Mouse (Mus musculus): ENCODE measurements around the gene Acly. TPM values are rescaled to one million over a fixed set of nuclear protein-coding genes. Genes with fewer than 3 reads are reported as not detected.

Acly gene
- polyA plus RNA-seq, 1 experiment from 2014 or later = 182 TPM

DNA sequence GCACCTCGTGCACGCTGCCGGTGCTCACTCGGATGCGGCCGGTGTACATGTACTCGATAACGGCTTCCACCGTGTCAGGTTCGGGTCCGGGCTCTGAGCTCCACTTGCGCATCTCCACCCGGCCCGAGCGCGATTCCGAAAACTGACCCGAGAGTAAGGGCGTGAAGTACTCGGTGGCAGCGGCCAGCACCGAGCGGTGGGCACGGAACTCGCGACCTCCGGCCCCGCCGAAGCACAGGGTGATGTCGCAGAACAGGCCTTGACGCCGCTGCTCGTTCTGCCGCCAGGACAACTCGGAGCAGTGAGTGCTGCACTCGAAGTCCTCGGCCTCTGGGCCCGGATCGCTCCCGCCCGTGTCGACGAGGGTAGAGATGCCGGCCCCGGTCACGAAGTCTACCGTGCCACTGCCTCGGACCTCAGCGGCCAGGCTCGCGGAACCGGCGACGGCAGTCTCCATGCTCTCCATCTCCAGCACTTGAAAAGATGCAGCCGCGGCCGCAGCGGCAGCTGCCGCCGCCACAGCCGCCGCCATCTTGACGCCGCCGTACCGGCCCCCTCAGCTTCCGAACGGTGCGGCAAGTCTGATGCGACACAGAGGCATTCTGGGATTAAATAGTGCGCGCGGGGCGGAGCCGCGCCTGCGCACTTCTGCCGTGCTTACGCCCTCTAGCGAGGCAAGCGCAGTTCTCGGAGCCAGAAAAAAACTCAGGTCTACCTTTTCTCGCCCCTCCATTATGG is 55.4 kb downstream of the Acly start, which contains the start of gene Klhl11:
TSS of gene Klhl11 (minus strand) at position 545 of the 738 bp plus-strand sequence.
- peaks cover 10% of the 10 kb centered on the region for H3K4me1 ChIP-seq (ENCODE audit: control insufficient read depth, insufficient read depth, low read length)
- DNase-seq (ENCODE audit: low spot score) (peak; percentile 95), ATAC-seq (ENCODE audit: insufficient number of reproducible peaks, low FRiP score, low TSS enrichment, low read depth) (peak; percentile 88)
- H3K9ac ChIP-seq (ENCODE audit: low read length) = peak within 1 kb of the TSS; percentile 96
- H3K36me3 ChIP-seq (ENCODE audit: control insufficient read depth, insufficient read depth, low read length) = peaks cover 8% of the 10 kb centered on the region; the same call in 1 of the 2 replicates
- WGBS = under 1% methylated on average over 83 of the region's 83 CpGs
- peak within 1 kb of the TSS; percentile 78 for H3K4me3 ChIP-seq (ENCODE audit: low read depth, low read length)
- H3K27me3 ChIP-seq (ENCODE audit: control insufficient read depth, insufficient read depth, low read length) = no peaks in the 10 kb centered on the region
- no peaks in the 10 kb centered on the region for H3K9me3 ChIP-seq (ENCODE audit: control insufficient read depth, low read length)
- 0 out of 2 replicates have a peak within 1 kb of the TSS, but pooled peaks have one; percentile 59 for H3K27ac ChIP-seq (replicated peaks; ENCODE audit: low read depth, low read length)
- peak within 1 kb of the TSS; percentile 93 for H3K4me2 ChIP-seq (ENCODE audit: low read depth, severe bottlenecking)

DNA sequence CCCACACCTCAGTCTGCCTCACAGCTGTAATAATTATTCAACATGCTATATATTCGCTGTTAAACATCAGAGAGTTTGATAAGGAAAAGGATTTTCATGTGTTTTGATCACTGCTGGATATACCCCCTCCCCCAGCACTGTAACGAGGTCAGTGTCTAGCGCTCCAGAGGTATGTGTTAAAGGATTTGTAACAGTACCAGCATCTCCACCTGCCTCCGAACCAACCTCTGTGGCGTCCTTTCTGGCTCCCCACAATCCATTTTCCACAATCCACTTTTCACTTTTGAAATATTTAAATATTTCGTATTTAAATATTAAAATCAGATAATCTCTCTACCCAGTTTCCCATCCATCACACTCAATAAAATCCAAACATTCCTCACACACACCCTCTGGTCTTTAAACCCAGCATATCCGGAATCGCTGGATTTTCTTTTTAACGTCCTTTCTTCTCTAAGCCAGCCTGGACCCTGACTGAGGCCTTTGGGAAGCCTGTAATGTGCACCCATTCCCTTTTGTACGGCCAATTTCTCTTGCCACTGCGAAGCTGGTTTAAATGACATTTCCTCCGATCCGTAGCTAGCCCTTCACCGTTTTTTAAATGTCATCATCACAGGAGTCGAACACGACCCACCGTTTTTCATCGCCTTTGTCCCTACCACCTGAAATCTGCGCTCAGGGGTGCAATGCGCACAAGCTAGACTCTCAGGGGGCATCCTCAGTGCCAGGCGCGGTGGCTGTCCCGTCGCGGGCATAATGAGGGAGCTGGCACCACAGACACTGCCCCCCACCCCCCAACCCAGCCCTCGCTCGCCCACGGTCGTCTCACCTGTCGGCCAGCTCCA is 56.2 kb downstream of the Acly start:
- peak overlapping the region; percentile 93 for H3K4me2 ChIP-seq (ENCODE audit: low read depth, severe bottlenecking)
- peak overlapping the region; percentile 78 for H3K4me3 ChIP-seq (ENCODE audit: low read depth, low read length)
- peak overlapping the region; percentile 96 for H3K9ac ChIP-seq (ENCODE audit: low read length)
- H3K36me3 ChIP-seq (ENCODE audit: control insufficient read depth, insufficient read depth, low read length) = peaks cover 4% of the 10 kb centered on the region; the same call in 1 of the 2 replicates
- H3K9me3 ChIP-seq (ENCODE audit: control insufficient read depth, low read length) = no peaks in the 10 kb centered on the region
- no peak overlapping the region for H3K27ac ChIP-seq (replicated peaks; ENCODE audit: low read depth, low read length)
- ATAC-seq (ENCODE audit: insufficient number of reproducible peaks, low FRiP score, low TSS enrichment, low read depth) (no peak), DNase-seq (ENCODE audit: low spot score) (no peak)
- peaks cover 10% of the 10 kb centered on the region for H3K4me1 ChIP-seq (ENCODE audit: control insufficient read depth, insufficient read depth, low read length)
- no peaks in the 10 kb centered on the region for H3K27me3 ChIP-seq (ENCODE audit: control insufficient read depth, insufficient read depth, low read length)
- WGBS = 4% methylated on average over 30 of the region's 30 CpGs

DNA sequence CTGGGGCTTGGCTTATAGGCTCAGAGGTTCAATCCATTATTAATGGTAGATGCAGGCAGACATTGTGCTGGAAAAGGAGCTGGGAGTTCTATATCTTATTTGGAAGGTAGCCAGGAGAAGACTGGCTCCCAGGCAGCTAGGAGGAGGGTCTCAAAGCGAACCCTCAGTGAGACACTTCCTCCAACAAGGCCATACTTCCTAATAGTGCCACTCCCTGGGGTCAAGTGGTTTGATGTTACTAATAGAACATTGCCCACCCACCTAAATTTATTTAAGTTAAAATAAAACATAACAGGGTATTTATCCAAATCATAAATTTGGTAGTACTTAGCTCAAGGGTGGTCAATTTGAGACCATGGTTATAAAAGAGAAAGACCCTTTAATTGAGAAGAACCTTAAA is 62.0 kb downstream of the Acly start:
- 96% methylated on average over 1 of the region's 1 CpGs for WGBS
- H3K36me3 ChIP-seq (ENCODE audit: control insufficient read depth, insufficient read depth, low read length) = peaks cover 7% of the 10 kb centered on the region
- ATAC-seq (ENCODE audit: insufficient number of reproducible peaks, low FRiP score, low TSS enrichment, low read depth) = no peak

DNA sequence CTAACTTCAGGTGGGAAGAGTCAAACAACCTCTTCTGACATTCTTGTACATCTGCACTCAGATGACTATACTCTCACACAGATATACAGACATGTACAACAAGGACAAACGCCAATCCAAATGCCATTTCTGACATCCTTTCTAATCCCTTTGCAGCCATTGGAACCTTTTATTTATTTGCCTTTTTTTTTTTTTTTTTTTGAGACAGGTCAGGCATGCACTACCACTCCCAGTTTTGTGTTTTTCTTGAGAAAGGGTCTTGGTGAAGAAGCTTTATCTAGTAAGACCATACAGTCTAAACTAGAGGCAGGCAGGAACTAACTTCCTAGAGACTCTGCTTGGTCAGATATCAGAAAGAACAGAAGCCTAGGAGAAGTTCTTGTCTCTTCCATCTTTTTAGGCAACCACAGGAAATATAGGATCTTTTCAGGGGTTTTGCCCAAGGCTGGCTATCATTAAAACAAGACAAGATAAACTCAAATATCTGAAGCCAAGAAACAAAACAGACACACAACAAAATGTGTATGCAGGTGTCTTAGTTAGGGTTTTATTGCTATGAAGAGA is 62.5 kb downstream of the Acly start:
- no peak overlapping the region for H3K27ac ChIP-seq (replicated peaks; ENCODE audit: low read depth, low read length)
- ATAC-seq (ENCODE audit: insufficient number of reproducible peaks, low FRiP score, low TSS enrichment, low read depth) (no peak), DNase-seq (ENCODE audit: low spot score) (no peak)
- WGBS = 95% methylated on average over 1 of the region's 1 CpGs
- no peaks in the 10 kb centered on the region for H3K9me3 ChIP-seq (ENCODE audit: control insufficient read depth, low read length)
- H3K4me1 ChIP-seq (ENCODE audit: control insufficient read depth, insufficient read depth, low read length) = peaks cover under 1% of the 10 kb centered on the region; the same call in 1 of the 2 replicates
- H3K36me3 ChIP-seq (ENCODE audit: control insufficient read depth, insufficient read depth, low read length) = peaks cover 7% of the 10 kb centered on the region
- H3K27me3 ChIP-seq (ENCODE audit: control insufficient read depth, insufficient read depth, low read length) = no peaks in the 10 kb centered on the region
- no peak overlapping the region for H3K4me2 ChIP-seq (ENCODE audit: low read depth, severe bottlenecking)
- no peak overlapping the region for H3K9ac ChIP-seq (ENCODE audit: low read length)
- H3K4me3 ChIP-seq (ENCODE audit: low read depth, low read length) = no peak overlapping the region

More for the DNA sequence above, 62.0 kb downstream of the Acly start:
- Histone ChIP-seq H3K27ac (replicated peaks; ENCODE audit: low read depth, low read length) (no peak overlapping the region), H3K4me1 (ENCODE audit: control insufficient read depth, insufficient read depth, low read length) (peaks cover 4% of the 10 kb centered on the region), H3K4me2 (ENCODE audit: low read depth, severe bottlenecking) (no peak overlapping the region), H3K4me3 (ENCODE audit: low read depth, low read length) (no peak overlapping the region), H3K9me3 (ENCODE audit: control insufficient read depth, low read length) (no peaks in the 10 kb centered on the region), H3K27me3 (ENCODE audit: control insufficient read depth, insufficient read depth, low read length) (no peaks in the 10 kb centered on the region), H3K9ac (ENCODE audit: low read length) (no peak overlapping the region)
- no peak for DNase-seq (ENCODE audit: low spot score)

DNA sequence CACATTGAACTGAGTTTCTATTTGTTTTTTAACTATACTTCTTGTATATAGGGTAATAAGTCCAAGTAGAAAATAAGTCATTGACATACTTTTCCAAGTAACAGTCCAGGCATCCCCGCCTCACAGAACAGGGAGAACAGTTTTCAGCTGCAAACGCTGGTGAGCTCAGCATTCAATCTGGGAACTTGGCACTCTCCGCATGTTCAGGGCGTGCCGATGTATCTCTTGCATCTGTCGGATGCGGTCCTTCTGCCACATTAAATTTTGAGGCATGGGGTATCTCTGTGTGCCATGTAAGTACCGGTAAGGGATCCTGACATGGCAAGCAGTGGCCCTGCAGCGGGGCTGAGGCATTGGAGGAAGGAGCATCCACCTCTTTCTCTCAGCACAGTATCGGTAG is 65.1 kb downstream of the Acly start:
- Histone ChIP-seq H3K27me3 (ENCODE audit: control insufficient read depth, insufficient read depth, low read length) (no peaks in the 10 kb centered on the region), H3K27ac (replicated peaks; ENCODE audit: low read depth, low read length) (no peak overlapping the region), H3K4me2 (ENCODE audit: low read depth, severe bottlenecking) (no peak overlapping the region), H3K4me3 (ENCODE audit: low read depth, low read length) (no peak overlapping the region), H3K36me3 (ENCODE audit: control insufficient read depth, insufficient read depth, low read length) (peaks cover 5% of the 10 kb centered on the region), H3K4me1 (ENCODE audit: control insufficient read depth, insufficient read depth, low read length) (no peaks in the 10 kb centered on the region), H3K9me3 (ENCODE audit: control insufficient read depth, low read length) (no peaks in the 10 kb centered on the region), H3K9ac (ENCODE audit: low read length) (no peak overlapping the region)
- 96% methylated on average over 10 of the region's 10 CpGs for WGBS
- DNase-seq (ENCODE audit: low spot score) (no peak), ATAC-seq (ENCODE audit: insufficient number of reproducible peaks, low FRiP score, low TSS enrichment, low read depth) (no peak)

DNA sequence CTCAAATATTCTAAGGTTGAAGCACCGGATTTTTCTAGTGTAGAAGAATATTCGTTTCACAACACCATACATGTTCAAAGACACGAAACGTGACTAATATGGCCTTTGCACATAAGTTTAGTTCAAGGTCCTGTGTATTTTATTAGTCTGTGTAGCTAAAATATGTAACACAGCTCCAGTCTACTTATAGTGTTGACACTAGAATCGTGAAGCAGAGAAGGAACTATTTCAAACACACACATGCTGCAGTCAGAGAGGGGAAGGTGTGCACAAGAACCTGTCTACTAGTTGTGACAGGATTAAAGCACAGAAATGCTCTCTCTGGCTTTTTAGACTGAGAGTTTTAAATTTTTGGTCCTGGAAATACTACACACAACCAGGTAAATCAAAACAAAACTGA is 70.1 kb downstream of the Acly start:
- 94% methylated on average over 5 of the region's 5 CpGs for WGBS
- H3K27me3 ChIP-seq (ENCODE audit: control insufficient read depth, insufficient read depth, low read length) = no peaks in the 10 kb centered on the region

DNA sequence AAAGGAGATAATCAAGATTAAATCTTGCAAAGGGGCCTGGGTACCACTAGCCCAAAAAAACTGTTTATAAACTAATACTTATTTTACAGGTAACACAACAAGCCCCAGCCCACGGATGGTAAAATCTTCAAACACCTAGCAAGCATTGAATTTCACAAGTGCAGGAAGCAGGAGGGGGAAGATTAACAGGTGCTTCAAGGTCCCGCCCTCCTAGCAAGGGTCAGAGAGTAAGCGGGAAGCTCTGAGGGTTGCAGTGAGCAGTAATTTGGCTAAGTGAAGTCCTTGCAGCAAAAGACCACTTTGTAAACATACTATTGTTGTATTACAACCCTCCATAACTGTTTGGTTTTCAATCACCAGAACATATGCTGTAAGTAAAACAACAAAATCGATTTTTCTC is 70.6 kb downstream of the Acly start:
- Histone ChIP-seq H3K9me3 (ENCODE audit: control insufficient read depth, low read length) (no peaks in the 10 kb centered on the region), H3K4me3 (ENCODE audit: low read depth, low read length) (no peak overlapping the region), H3K4me2 (ENCODE audit: low read depth, severe bottlenecking) (no peak overlapping the region), H3K27me3 (ENCODE audit: control insufficient read depth, insufficient read depth, low read length) (no peaks in the 10 kb centered on the region), H3K9ac (ENCODE audit: low read length) (no peak overlapping the region), H3K27ac (replicated peaks; ENCODE audit: low read depth, low read length) (no peak overlapping the region), H3K4me1 (ENCODE audit: control insufficient read depth, insufficient read depth, low read length) (no peaks in the 10 kb centered on the region), H3K36me3 (ENCODE audit: control insufficient read depth, insufficient read depth, low read length) (peaks cover 8% of the 10 kb centered on the region)
- 77% methylated on average over 4 of the region's 4 CpGs for WGBS
- DNase-seq (ENCODE audit: low spot score) (no peak), ATAC-seq (ENCODE audit: insufficient number of reproducible peaks, low FRiP score, low TSS enrichment, low read depth) (no peak)

More for the DNA sequence above, 70.1 kb downstream of the Acly start:
- H3K4me3 ChIP-seq (ENCODE audit: low read depth, low read length) = no peak overlapping the region
- DNase-seq (ENCODE audit: low spot score) (no peak), ATAC-seq (ENCODE audit: insufficient number of reproducible peaks, low FRiP score, low TSS enrichment, low read depth) (no peak)
- H3K9ac ChIP-seq (ENCODE audit: low read length) = no peak overlapping the region
- H3K27ac ChIP-seq (replicated peaks; ENCODE audit: low read depth, low read length) = no peak overlapping the region
- no peaks in the 10 kb centered on the region for H3K4me1 ChIP-seq (ENCODE audit: control insufficient read depth, insufficient read depth, low read length)
- peaks cover 8% of the 10 kb centered on the region for H3K36me3 ChIP-seq (ENCODE audit: control insufficient read depth, insufficient read depth, low read length)
- no peak overlapping the region for H3K4me2 ChIP-seq (ENCODE audit: low read depth, severe bottlenecking)
- H3K9me3 ChIP-seq (ENCODE audit: control insufficient read depth, low read length) = no peaks in the 10 kb centered on the region

DNA sequence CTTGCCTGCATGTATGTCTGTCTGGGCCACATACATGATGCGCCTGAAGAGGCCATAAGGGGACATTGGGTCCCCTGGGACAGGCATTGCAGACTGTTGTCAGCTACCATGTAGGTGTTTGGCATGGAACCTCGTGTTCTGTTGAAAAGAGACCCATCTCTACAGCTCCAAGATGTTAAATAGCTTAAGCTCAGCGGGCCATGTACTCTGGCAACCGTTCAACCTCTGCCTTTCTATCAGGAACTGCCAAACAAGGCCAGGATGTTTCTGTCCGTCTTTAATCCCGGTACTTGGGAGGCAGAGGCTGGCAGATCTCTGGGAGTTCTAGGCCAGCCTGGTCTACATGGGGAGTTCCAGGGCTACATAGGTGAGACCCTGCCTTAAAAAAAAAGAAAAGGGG is 85.2 kb downstream of the Acly start:
- ATAC-seq (ENCODE audit: insufficient number of reproducible peaks, low FRiP score, low TSS enrichment, low read depth) (no peak), DNase-seq (ENCODE audit: low spot score) (no peak)
- Histone ChIP-seq H3K4me1 (ENCODE audit: control insufficient read depth, insufficient read depth, low read length) (peaks cover 3% of the 10 kb centered on the region; the same call in 1 of the 2 replicates), H3K36me3 (ENCODE audit: control insufficient read depth, insufficient read depth, low read length) (peaks cover 3% of the 10 kb centered on the region; the same call in 1 of the 2 replicates), H3K27me3 (ENCODE audit: control insufficient read depth, insufficient read depth, low read length) (no peaks in the 10 kb centered on the region), H3K9ac (ENCODE audit: low read length) (no peak overlapping the region), H3K4me2 (ENCODE audit: low read depth, severe bottlenecking) (no peak overlapping the region), H3K27ac (replicated peaks; ENCODE audit: low read depth, low read length) (no peak overlapping the region), H3K9me3 (ENCODE audit: control insufficient read depth, low read length) (no peaks in the 10 kb centered on the region), H3K4me3 (ENCODE audit: low read depth, low read length) (no peak overlapping the region)
- 88% methylated on average over 6 of the region's 6 CpGs for WGBS
